Mouse (Mus musculus): ENCODE results near the gene Ndufs6.

The Ndufs6 gene

GRCm38 (mm10) chr13:73327827-73328698 is at the start of gene Ndufs6, which contains the start of gene Mrpl36:
Ndufs6 (minus strand) TSS chr13:73328542.
Mrpl36 (plus strand) TSS chr13:73328513.
- peak; percentile 96 for DNase-seq (ENCODE audit: low read depth)

- no peak for DNase-seq (ENCODE audit: low read depth)
These were observed 49.3 kb upstream of the Ndufs6 start for GRCm38 (mm10) chr13:73377637-73378036.

GRCm38 (mm10) chr13:73374612-73375011 is 46.3 kb upstream of the Ndufs6 start:
- DNase-seq (ENCODE audit: low read depth) = no peak

GRCm38 (mm10) chr13:73373367-73373766 is 45.0 kb upstream of the Ndufs6 start:
- no peak for DNase-seq (ENCODE audit: low read depth)

- DNase-seq (ENCODE audit: low read depth) = no peak
These were observed 28.8 kb upstream of the Ndufs6 start for GRCm38 (mm10) chr13:73357106-73357505.

- DNase-seq (ENCODE audit: low read depth) = no peak
These were observed 24.1 kb upstream of the Ndufs6 start for GRCm38 (mm10) chr13:73352491-73352890.

- DNase-seq (ENCODE audit: low read depth) = no peak
These were observed 23.6 kb upstream of the Ndufs6 start for GRCm38 (mm10) chr13:73351910-73352309.

GRCm38 (mm10) chr13:73350741-73351140 is 22.4 kb upstream of the Ndufs6 start:
- no peak for DNase-seq (ENCODE audit: low read depth)

GRCm38 (mm10) chr13:73347922-73348650 is 19.7 kb upstream of the Ndufs6 start:
- no peak for DNase-seq (ENCODE audit: low read depth)

- DNase-seq (ENCODE audit: low read depth) = no peak
These were observed 18.8 kb upstream of the Ndufs6 start for GRCm38 (mm10) chr13:73347171-73347570.

- DNase-seq (ENCODE audit: low read depth) = no peak
These were observed 18.4 kb upstream of the Ndufs6 start for GRCm38 (mm10) chr13:73346743-73347142.

GRCm38 (mm10) chr13:73346131-73346530 is 17.8 kb upstream of the Ndufs6 start:
- DNase-seq (ENCODE audit: low read depth) = no peak

GRCm38 (mm10) chr13:73345102-73345890 is 17.0 kb upstream of the Ndufs6 start:
- peak; percentile 48 for DNase-seq (ENCODE audit: low read depth)

- DNase-seq (ENCODE audit: low read depth) = no peak
These were observed 8.4 kb upstream of the Ndufs6 start for GRCm38 (mm10) chr13:73336753-73337152.

GRCm38 (mm10) chr13:73331736-73332135 is 3.4 kb upstream of the Ndufs6 start:
- no peak for DNase-seq (ENCODE audit: low read depth)

GRCm38 (mm10) chr13:73330844-73331501 is 2.6 kb upstream of the Ndufs6 start:
- DNase-seq (ENCODE audit: low read depth) = peak; percentile 93

GRCm38 (mm10) chr13:73323406-73323805 is 4.9 kb downstream of the Ndufs6 start:
- DNase-seq (ENCODE audit: low read depth) = no peak

- DNase-seq (ENCODE audit: low read depth) = no peak
These were observed 5.7 kb downstream of the Ndufs6 start for GRCm38 (mm10) chr13:73322626-73323025.

- DNase-seq (ENCODE audit: low read depth) = no peak
These were observed 8.3 kb downstream of the Ndufs6 start for GRCm38 (mm10) chr13:73320048-73320447.

- peak; percentile 53 for DNase-seq (ENCODE audit: low read depth)
These were observed 18.0 kb downstream of the Ndufs6 start for GRCm38 (mm10) chr13:73310183-73310929.

GRCm38 (mm10) chr13:73306430-73306829 is 21.9 kb downstream of the Ndufs6 start:
- no peak for DNase-seq (ENCODE audit: low read depth)
